Mouse (Mus musculus): ENCODE data around the gene Riok2.

DNA sequence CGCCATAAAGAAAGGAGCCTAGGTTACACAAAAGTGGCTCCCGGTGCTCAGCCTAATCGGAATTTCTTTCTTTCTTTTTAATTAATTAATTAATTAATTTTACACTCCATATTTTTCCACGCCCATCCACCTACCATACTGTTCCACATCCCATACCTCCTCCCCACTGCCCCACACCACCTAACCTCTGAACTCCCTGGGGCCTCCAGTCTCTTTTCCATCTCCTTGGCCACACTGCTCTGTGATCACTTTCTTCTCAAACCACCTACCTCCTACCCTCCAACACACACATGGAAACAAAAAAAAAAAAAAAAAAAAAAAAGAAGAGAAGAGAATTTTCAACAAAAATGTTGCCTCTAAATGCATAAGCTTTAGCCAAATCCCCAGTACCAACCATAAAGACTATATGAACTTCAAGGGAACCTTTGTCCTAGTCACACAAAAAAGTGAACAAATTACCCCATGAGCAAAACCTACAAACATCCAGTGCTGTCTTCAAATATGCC, 51.3 kb downstream of the Riok2 start:
- TF ChIP-seq CTCF (conservative IDR thresholded peaks at IDR 0.05; ENCODE audit: low read length) (no peak), NANOG (IDR thresholded peaks at IDR 0.05; ENCODE audit: borderline replicate concordance, low read length) (no peak), POU5F1 (IDR thresholded peaks at IDR 0.05; ENCODE audit: borderline replicate concordance, low read length) (no peak)
